Mouse (Mus musculus): Measurements from ENCODE around the gene Use1.

DNA sequence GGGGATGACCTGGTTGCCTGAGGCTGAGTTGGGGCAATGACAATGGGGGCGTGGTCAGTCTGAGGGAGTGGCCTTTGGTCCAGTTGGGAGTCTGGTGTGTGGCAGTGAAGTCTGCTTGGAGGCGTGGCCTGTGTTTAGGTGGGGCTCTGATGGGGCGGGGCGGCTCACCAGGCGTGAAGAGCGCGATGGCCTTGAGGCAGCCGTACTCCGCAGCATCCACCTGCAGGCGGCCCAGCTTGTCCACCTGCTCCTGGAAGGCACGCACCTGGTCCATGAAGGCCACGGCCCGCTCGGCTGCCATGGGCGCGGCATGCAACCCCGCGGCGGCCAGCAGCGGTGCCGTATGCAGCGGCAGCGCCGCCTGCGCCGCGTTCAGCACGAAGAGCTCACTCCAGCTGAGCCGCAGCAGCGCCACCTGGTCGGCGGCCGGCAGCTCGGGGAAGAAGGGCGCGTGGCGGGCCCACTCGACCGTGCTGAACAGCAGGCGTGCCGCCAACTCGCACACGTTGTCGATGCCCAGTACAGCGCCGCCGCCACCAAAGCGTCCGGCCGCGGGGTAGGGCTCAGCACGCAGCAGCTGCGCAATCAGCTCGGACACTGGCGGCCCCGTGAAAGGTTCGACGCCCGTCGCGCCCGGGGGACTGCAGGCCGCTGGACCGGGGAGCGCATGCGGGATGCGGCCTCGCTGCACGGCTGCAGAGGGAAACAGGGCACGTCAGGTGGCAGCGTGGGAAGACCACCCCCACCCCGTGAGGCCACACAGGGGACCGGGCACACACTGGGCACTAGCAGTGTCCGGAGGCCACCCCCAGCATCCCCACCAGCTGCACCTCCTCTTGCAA lies 9.2 kb downstream of the Use1 start:
- TF ChIP-seq GATA1 (IDR thresholded peaks at IDR 0.05; ENCODE audit: borderline replicate concordance, low read length) (no peak), CTCF (IDR thresholded peaks at IDR 0.05; ENCODE audit: low read depth, low read length) (no peak), POLR2AphosphoS5 (IDR thresholded peaks at IDR 0.05; ENCODE audit: insufficient replicate concordance, low read depth, low read length) (no peak), TAL1 (conservative IDR thresholded peaks at IDR 0.05; ENCODE audit: low read depth, low read length) (no peak), GATA2 (IDR thresholded peaks at IDR 0.05; ENCODE audit: borderline replicate concordance, low read depth, low read length) (no peak)
